Mouse (Mus musculus) MEL (cell line): ENCODE results near the gene Selenom. TPM values are rescaled to one million over a fixed set of nuclear protein-coding genes. Genes with fewer than 3 reads are reported as not detected.

Source experiments
- DNase-seq: peaks from one replicate; pipeline ENCODE4 v3.0.0; 2011; ENCODE audit warnings: low read depth, low spot score
- H3K27ac ChIP-seq: 2 replicates; pipeline ENCODE4 v1.5.1; 2012; ENCODE audit warnings: low read depth, mild to moderate bottlenecking, control low read depth, low read length, moderate library complexity; ENCODE audit not compliant: control insufficient read depth
- H3K27me3 ChIP-seq, 2 experiments: fragments of 150-350 bp in 1 of 2; sonication (generic) in 1 of 2; 2 replicates each; pipeline ENCODE4 v1.6.1; 2012; ENCODE audit warnings: low read length in 2 of 2, mild to moderate bottlenecking in 2 of 2, improper control_type of control experiment in 1 of 2, moderate library complexity in 1 of 2; ENCODE audit not compliant: insufficient read depth in 2 of 2, control insufficient read depth in 1 of 2
- H3K36me3 ChIP-seq, 2 experiments: 2 replicates each; pipeline ENCODE4 v1.6.1; 2012 to 2014; ENCODE audit warnings: low read length in 2 of 2, improper control_type of control experiment in 1 of 2, inconsistent platforms in 1 of 2, mild to moderate bottlenecking in 1 of 2; ENCODE audit not compliant: insufficient read depth in 2 of 2, control insufficient read depth in 1 of 2
- H3K4me1 ChIP-seq, 2 experiments: fragments of 150-350 bp in 1 of 2; sonication (generic) in 1 of 2; 2 replicates each; pipeline ENCODE4 v1.6.1; 2012; ENCODE audit warnings: low read length in 2 of 2, improper control_type of control experiment in 1 of 2, mild to moderate bottlenecking in 1 of 2; ENCODE audit not compliant: insufficient read depth in 2 of 2, control insufficient read depth in 1 of 2
- H3K4me3 ChIP-seq, 2 experiments: fragments of 150-350 bp in 1 of 2; sonication (generic) in 1 of 2; 2 replicates each; pipeline ENCODE4 v1.5.1; 2012; ENCODE audit warnings: low read depth in 2 of 2, low read length in 2 of 2, mild to moderate bottlenecking in 2 of 2, moderate library complexity in 2 of 2, control low read depth in 1 of 2, improper control_type of control experiment in 1 of 2; ENCODE audit not compliant: control insufficient read depth in 1 of 2, insufficient read depth in 1 of 2
- H3K79me2 ChIP-seq: 2 replicates; pipeline ENCODE4 v1.6.1; 2012; ENCODE audit warnings: mild to moderate bottlenecking, low read length, moderate library complexity; ENCODE audit not compliant: control insufficient read depth, poor library complexity, insufficient read depth
- H3K9ac ChIP-seq: 2 replicates; pipeline ENCODE4 v1.6.1; 2012; ENCODE audit warnings: low read depth, mild to moderate bottlenecking, control low read depth, low read length, moderate library complexity; ENCODE audit not compliant: control insufficient read depth, poor library complexity, severe bottlenecking
- H3K9me3 ChIP-seq: fragments of 150-350 bp; sonication (generic); replicated peaks from 2 replicates; pipeline ENCODE4 v1.6.1; 2012; ENCODE audit warnings: mild to moderate bottlenecking, low read length, improper control_type of control experiment, moderate library complexity; ENCODE audit not compliant: insufficient read depth
- BHLHE40 ChIP-seq: IDR thresholded peaks from 2 replicates; pipeline ENCODE4 v1.6.1; 2012; ENCODE audit warnings: low read depth, mild to moderate bottlenecking, inconsistent platforms, low read length, improper control_type of control experiment, borderline replicate concordance
- CHD2 ChIP-seq: IDR thresholded peaks from 2 replicates; pipeline ENCODE4 v1.6.1; 2011; ENCODE audit warnings: low read length, improper control_type of control experiment
- CTCF ChIP-seq, 3 experiments: IDR thresholded peaks in 2 of 3; conservative IDR thresholded peaks in 1 of 3; 2 replicates each; pipeline ENCODE4 v1.5.1; 2011 to 2012; ENCODE audit warnings: low read length in 3 of 3, low read depth in 2 of 3, mild to moderate bottlenecking in 2 of 3, improper control_type of control experiment in 1 of 3, inconsistent platforms in 1 of 3, mixed read lengths in 1 of 3, moderate library complexity in 1 of 3; ENCODE audit not compliant: control insufficient read depth in 1 of 3, insufficient read depth in 1 of 3, poor library complexity in 1 of 3, severe bottlenecking in 1 of 3
- E2F4 ChIP-seq: IDR thresholded peaks from 2 replicates; pipeline ENCODE4 v1.6.1; 2011; ENCODE audit warnings: low read depth, low read length, improper control_type of control experiment, borderline replicate concordance
- ELF1 ChIP-seq: IDR thresholded peaks from 2 replicates; pipeline ENCODE4 v1.6.1; 2014; ENCODE audit warnings: low read depth, mild to moderate bottlenecking, inconsistent platforms, low read length, improper control_type of control experiment, moderate library complexity
- GATA1 ChIP-seq: IDR thresholded peaks from 2 replicates; pipeline ENCODE4 v1.6.1; 2011; ENCODE audit warnings: low read depth, low read length, improper control_type of control experiment
- HCFC1 ChIP-seq: IDR thresholded peaks from 2 replicates; pipeline ENCODE4 v1.6.1; 2012; ENCODE audit warnings: low read depth, mild to moderate bottlenecking, inconsistent platforms, low read length, improper control_type of control experiment, moderate library complexity
- MAFK ChIP-seq: IDR thresholded peaks from 2 replicates; pipeline ENCODE4 v1.6.1; 2011; ENCODE audit warnings: low read depth, mild to moderate bottlenecking, low read length, improper control_type of control experiment, borderline replicate concordance
- MAZ ChIP-seq: IDR thresholded peaks from 2 replicates; pipeline ENCODE4 v1.6.1; 2012; ENCODE audit warnings: low read depth, mild to moderate bottlenecking, inconsistent platforms, low read length, improper control_type of control experiment
- MYC ChIP-seq: IDR thresholded peaks from 2 replicates; pipeline ENCODE4 v1.6.1; 2011; ENCODE audit warnings: low read depth, mild to moderate bottlenecking, low read length, improper control_type of control experiment, moderate library complexity
- NELFE ChIP-seq: IDR thresholded peaks from 2 replicates; pipeline ENCODE4 v1.6.1; 2011; ENCODE audit warnings: low read depth, low read length, improper control_type of control experiment
- NRF1 ChIP-seq: IDR thresholded peaks from 2 replicates; pipeline ENCODE4 v1.6.1; 2014; ENCODE audit warnings: low read depth, mild to moderate bottlenecking, inconsistent platforms, low read length, improper control_type of control experiment, moderate library complexity; ENCODE audit not compliant: poor library complexity, insufficient read depth, severe bottlenecking
- POLR2AphosphoS2 ChIP-seq: IDR thresholded peaks from 2 replicates; pipeline ENCODE4 v1.6.1; 2011; ENCODE audit warnings: low read length, improper control_type of control experiment
- SIN3A ChIP-seq: IDR thresholded peaks from 2 replicates; pipeline ENCODE4 v1.6.1; 2012; ENCODE audit warnings: low read length, improper control_type of control experiment, inconsistent platforms
- SMC3 ChIP-seq: IDR thresholded peaks from 2 replicates; pipeline ENCODE4 v1.6.1; 2011; ENCODE audit warnings: low read depth, low read length, improper control_type of control experiment
- TAL1 ChIP-seq: IDR thresholded peaks from 2 replicates; pipeline ENCODE4 v1.6.1; 2012; ENCODE audit warnings: mild to moderate bottlenecking, inconsistent platforms, low read length, moderate library complexity, mixed read lengths
- TBP ChIP-seq: IDR thresholded peaks from 2 replicates; pipeline ENCODE4 v1.8.0; 2011; ENCODE audit warnings: low read depth, low read length, improper control_type of control experiment
- TCF12 ChIP-seq: IDR thresholded peaks from 2 replicates; pipeline ENCODE4 v1.6.1; 2014; ENCODE audit warnings: low read depth, mild to moderate bottlenecking, inconsistent platforms, low read length, improper control_type of control experiment, moderate library complexity
- USF2 ChIP-seq, 2 experiments: IDR thresholded peaks; 2 replicates each; pipeline ENCODE4 v1.6.1; 2011 to 2012; ENCODE audit warnings: improper control_type of control experiment in 2 of 2, low read length in 2 of 2, borderline replicate concordance in 1 of 2, inconsistent platforms in 1 of 2, low read depth in 1 of 2, mild to moderate bottlenecking in 1 of 2; ENCODE audit not compliant: insufficient read depth in 1 of 2
- ZMIZ1 ChIP-seq: IDR thresholded peaks from 2 replicates; pipeline ENCODE4 v1.6.1; 2012; ENCODE audit warnings: low read depth, mild to moderate bottlenecking, inconsistent platforms, low read length, improper control_type of control experiment, moderate library complexity
- ZNF384 ChIP-seq: IDR thresholded peaks from 2 replicates; pipeline ENCODE4 v1.6.1; 2012; ENCODE audit warnings: low read depth, mild to moderate bottlenecking, inconsistent platforms, low read length, improper control_type of control experiment
- polyA plus RNA-seq, 2 experiments: library from polyadenylated mRNA; stranded (reverse) in 1 of 2; unstranded in 1 of 2; fragments of >175 nt in 1 of 2; fragments of >200 nt in 1 of 2; gene quantifications; 2 replicates each; pipeline versions ENCODE4 v1.2.1 to v1.2.4; 2012; ENCODE audit warnings: low replicate concordance in 2 of 2, low read depth in 1 of 2; ENCODE audit not compliant: insufficient read length in 2 of 2, insufficient read depth in 1 of 2, missing spikeins in 1 of 2
- total RNA-seq: library from RNA; depleted of rRNA; stranded (reverse); fragments of 300-350 nt; gene quantifications from 2 replicates; pipeline ENCODE4 v1.2.3, GENCODE M21; 2012

The Selenom gene
- total and polyA plus RNA-seq, 3 experiments = 29.5 to 35.4 TPM; not detected in 1

- TF ChIP-seq POLR2AphosphoS2 = no peak
- no peak for TF ChIP-seq ZNF384
- no peak for TF ChIP-seq NELFE
- no peak for TF ChIP-seq GATA1
- TF ChIP-seq HCFC1 = no peak
- TF ChIP-seq USF2 (IDR thresholded peaks at IDR 0.05; ENCODE audit: borderline replicate concordance in 1 of 2, insufficient read depth in 1 of 2, low read depth in 1 of 2, low read length in 2 of 2) = no peak
- no peak for TF ChIP-seq TCF12
- no peak for TF ChIP-seq MYC
- no peak for TF ChIP-seq BHLHE40
- TF ChIP-seq MAFK = no peak
- no peak for TF ChIP-seq TAL1
- H3K27ac ChIP-seq = no peak overlapping the region
- no peaks in the 10 kb centered on the region for H3K9me3 ChIP-seq
- no peaks in the 10 kb centered on the region for H3K27me3 ChIP-seq
- H3K9ac ChIP-seq = no peak overlapping the region
- H3K4me1 ChIP-seq = peaks cover 0 to 22% of the 10 kb centered on the region in 2 experiments; a peak in 3 of 4 replicates
- DNase-seq = no peak
- peaks cover 13 to 17% of the 10 kb centered on the region in 2 experiments; a peak in 3 of 4 replicates for H3K36me3 ChIP-seq
- no peak overlapping the region for H3K4me3 ChIP-seq
- peaks cover 26% of the 10 kb centered on the region for H3K79me2 ChIP-seq
Observed at GRCm38 (mm10) chr11:3526979-3527738, 12.7 kb downstream of the Selenom start.

GRCm38 (mm10) chr11:3527766-3528165, 13.3 kb downstream of the Selenom start:
- no peak for DNase-seq
- Histone ChIP-seq H3K79me2 (peaks cover 26% of the 10 kb centered on the region), H3K4me3 (no peak overlapping the region), H3K27ac (no peak overlapping the region), H3K9me3 (no peaks in the 10 kb centered on the region), H3K4me1 (peaks cover 0 to 16% of the 10 kb centered on the region in 2 experiments; a peak in 3 of 4 replicates), H3K9ac (no peak overlapping the region)
- TF ChIP-seq MAFK = no peak
- TF ChIP-seq ZMIZ1 = no peak
- TF ChIP-seq SIN3A = no peak
- TF ChIP-seq, all 39 proteins: peak for 0
- peaks cover 11 to 15% of the 10 kb centered on the region in 2 experiments; a peak in 3 of 4 replicates for H3K36me3 ChIP-seq
- no peaks in the 10 kb centered on the region for H3K27me3 ChIP-seq

- H3K9ac ChIP-seq = no peak overlapping the region
- H3K36me3 ChIP-seq = peaks cover 8 to 11% of the 10 kb centered on the region in 2 experiments; a peak in 3 of 4 replicates
- H3K27ac ChIP-seq = no peak overlapping the region
Observed at GRCm38 (mm10) chr11:3528208-3528607, 13.7 kb downstream of the Selenom start.

More at GRCm38 (mm10) chr11:3528208-3528607, 13.7 kb downstream of the Selenom start:
- H3K27me3 ChIP-seq = no peaks in the 10 kb centered on the region
- H3K9me3 ChIP-seq = no peaks in the 10 kb centered on the region
- no peak for DNase-seq
- no peak overlapping the region for H3K4me3 ChIP-seq
- H3K4me1 ChIP-seq = peaks cover 0 to 12% of the 10 kb centered on the region in 2 experiments; a peak in 3 of 4 replicates
- no peak for TF ChIP-seq ZMIZ1
- no peak for TF ChIP-seq ZNF384
- TF ChIP-seq USF2 (IDR thresholded peaks at IDR 0.05; ENCODE audit: borderline replicate concordance in 1 of 2, insufficient read depth in 1 of 2, low read depth in 1 of 2, low read length in 2 of 2) = no peak
- TF ChIP-seq CHD2 = no peak
- TF ChIP-seq TBP = no peak
- TF ChIP-seq MAZ = no peak
- TF ChIP-seq GATA1 = no peak
- TF ChIP-seq SMC3 = no peak
- TF ChIP-seq ELF1 = no peak
- TF ChIP-seq SIN3A = no peak
- no peak for TF ChIP-seq CTCF (IDR thresholded peaks at IDR 0.05 in 2 of 3, conservative IDR thresholded peaks at IDR 0.05 in 1 of 3; ENCODE audit: control insufficient read depth in 1 of 3, insufficient read depth in 1 of 3, low read depth in 2 of 3, low read length in 3 of 3, poor library complexity in 1 of 3, severe bottlenecking in 1 of 3)
- TF ChIP-seq NRF1 = no peak
- TF ChIP-seq E2F4 = no peak
- no peak for TF ChIP-seq NELFE
- peaks cover 24% of the 10 kb centered on the region for H3K79me2 ChIP-seq
